Mouse (Mus musculus) C2C12 (cell line): ENCODE results near the gene Cdk14. TPM values are rescaled to one million over a fixed set of nuclear protein-coding genes. Genes with fewer than 3 reads are reported as not detected.

Experiments
- H3K27me3 ChIP-seq: one replicate; pipeline ENCODE4 v1.6.1; 2011; ENCODE audit not compliant: control insufficient read depth, insufficient read depth, insufficient read length
- H3K36me3 ChIP-seq: one replicate; pipeline ENCODE4 v1.6.1; 2011; ENCODE audit not compliant: control insufficient read depth, insufficient read depth
- H3K4me3 ChIP-seq: one replicate; pipeline ENCODE4 v1.5.1; 2011; ENCODE audit warnings: mild to moderate bottlenecking, control low read depth; ENCODE audit not compliant: poor library complexity, insufficient read depth, severe bottlenecking
- H3K79me2 ChIP-seq: one replicate; pipeline ENCODE4 v1.6.1; 2011; ENCODE audit not compliant: control insufficient read depth, insufficient read depth
- H3K79me3 ChIP-seq: one replicate; pipeline ENCODE4 v1.6.1; 2011; ENCODE audit warnings: low read depth, control low read depth
- H3ac ChIP-seq: one replicate; pipeline ENCODE3; 2011; ENCODE audit warnings: low read depth; ENCODE audit not compliant: control insufficient read depth, insufficient read length
- CEBPB ChIP-seq: IDR thresholded peaks from one replicate; pipeline ENCODE4 v1.6.1; 2011; ENCODE audit warnings: low read depth, mild to moderate bottlenecking, control low read depth, moderate library complexity
- CTCF ChIP-seq: IDR thresholded peaks from one replicate; pipeline ENCODE4 v1.5.1; 2011; ENCODE audit not compliant: control insufficient read depth, insufficient read depth, insufficient read length
- FOSL1 ChIP-seq: IDR thresholded peaks from one replicate; pipeline ENCODE4 v1.8.0; 2011; ENCODE audit warnings: mild to moderate bottlenecking, low read length; ENCODE audit not compliant: poor library complexity, insufficient read depth, severe bottlenecking
- MAX ChIP-seq: IDR thresholded peaks from one replicate; pipeline ENCODE4 v1.6.1; 2011; ENCODE audit warnings: mild to moderate bottlenecking, control low read depth
- MYOD1 ChIP-seq: IDR thresholded peaks from one replicate; pipeline ENCODE4 v1.6.1; 2011; ENCODE audit warnings: low read depth; ENCODE audit not compliant: control insufficient read depth, insufficient read length
- MYOG ChIP-seq: IDR thresholded peaks from one replicate; pipeline ENCODE4 v1.6.1; 2011; ENCODE audit not compliant: control insufficient read depth, insufficient read length; ENCODE audit errors: extremely low read depth
- USF1 ChIP-seq: IDR thresholded peaks from one replicate; pipeline ENCODE4 v1.6.1; 2011; ENCODE audit warnings: low read depth, mild to moderate bottlenecking, control low read depth, moderate library complexity
- polyA plus RNA-seq: library from polyadenylated mRNA; unstranded; fragments of >200 nt; fragmentation: generic; extraction: Trizol; gene quantifications from one replicate; pipeline ENCODE4 v1.2.1, GENCODE M21; 2012; ENCODE audit warnings: missing spikeins

Cdk14 gene
- polyA plus RNA-seq, 1 experiment, result 15.9 TPM

GRCm38 (mm10) chr5:5380731-5381718 lies 39.1 kb downstream of the Cdk14 start:
- no peaks in the 10 kb centered on the region for H3K27me3 ChIP-seq
- H3ac ChIP-seq, result peak overlapping the region; percentile 66
- peak overlapping the region; percentile 73 for H3K4me3 ChIP-seq
- no peak for TF ChIP-seq USF1
- TF ChIP-seq CTCF, result no peak
- TF ChIP-seq MYOG, result no peak
- no peak for TF ChIP-seq FOSL1
- TF ChIP-seq CEBPB, result no peak
- no peak for TF ChIP-seq MAX
- no peak for TF ChIP-seq MYOD1
- peaks cover 40% of the 10 kb centered on the region for H3K79me2 ChIP-seq
- peaks cover 37% of the 10 kb centered on the region for H3K79me3 ChIP-seq
- H3K36me3 ChIP-seq, result no peaks in the 10 kb centered on the region

- peak; percentile 69 for TF ChIP-seq CTCF
- no peak for TF ChIP-seq FOSL1
- no peak for TF ChIP-seq USF1
- Histone ChIP-seq H3K27me3 (no peaks in the 10 kb centered on the region), H3K79me3 (peaks cover 47% of the 10 kb centered on the region), H3K79me2 (peaks cover 49% of the 10 kb centered on the region), H3K4me3 (peak overlapping the region; percentile 73), H3ac (peak overlapping the region; percentile 79), H3K36me3 (no peaks in the 10 kb centered on the region)
These were observed 40.0 kb downstream of the Cdk14 start for GRCm38 (mm10) chr5:5379870-5380730.

- TF ChIP-seq MYOG (no peak), MAX (no peak), FOSL1 (no peak), USF1 (no peak), CEBPB (no peak), MYOD1 (no peak), CTCF (no peak)
- peak overlapping the region; percentile 73 for H3K4me3 ChIP-seq
- H3K79me3 ChIP-seq, result peaks cover 52% of the 10 kb centered on the region
- no peaks in the 10 kb centered on the region for H3K36me3 ChIP-seq
- peak overlapping the region; percentile 79 for H3ac ChIP-seq
- peaks cover 55% of the 10 kb centered on the region for H3K79me2 ChIP-seq
- H3K27me3 ChIP-seq, result no peaks in the 10 kb centered on the region
These were observed 40.6 kb downstream of the Cdk14 start for GRCm38 (mm10) chr5:5379501-5379869.

- peaks cover 21% of the 10 kb centered on the region for H3K36me3 ChIP-seq
- TF ChIP-seq MAX (no peak), CTCF (no peak), MYOD1 (no peak), CEBPB (no peak), MYOG (no peak), FOSL1 (no peak), USF1 (no peak)
- H3K27me3 ChIP-seq, result no peaks in the 10 kb centered on the region
- peaks cover 100% of the 10 kb centered on the region for H3K79me2 ChIP-seq
- no peak overlapping the region for H3K4me3 ChIP-seq
- no peak overlapping the region for H3ac ChIP-seq
- H3K79me3 ChIP-seq, result peaks cover 66% of the 10 kb centered on the region
These were observed 45.7 kb downstream of the Cdk14 start for GRCm38 (mm10) chr5:5374393-5374792.

- TF ChIP-seq MYOG (no peak), MAX (no peak), CEBPB (no peak), MYOD1 (no peak), CTCF (no peak), USF1 (no peak), FOSL1 (no peak)
- H3K79me2 ChIP-seq, result peaks cover 94% of the 10 kb centered on the region
- H3ac ChIP-seq, result no peak overlapping the region
- peaks cover 61% of the 10 kb centered on the region for H3K79me3 ChIP-seq
- peaks cover 23% of the 10 kb centered on the region for H3K36me3 ChIP-seq
- H3K4me3 ChIP-seq, result no peak overlapping the region
- no peaks in the 10 kb centered on the region for H3K27me3 ChIP-seq
These were observed 46.6 kb downstream of the Cdk14 start for GRCm38 (mm10) chr5:5373541-5373940.
